Mouse (Mus musculus): ENCODE results near the gene Gm47996. TPM values are rescaled to one million over a fixed set of nuclear protein-coding genes. Genes with fewer than 3 reads are reported as not detected.
"Not testable (repeated sequence)": the region's sequence is repeated elsewhere in the genome, so short reads cannot be mapped to it uniquely, and the experiment has no call there.

Gene Gm47996
- polyA plus RNA-seq (2016; fragmentation: Nextera tagmentation; extraction: Ambion mirVana) = 0.34 TPM in 1 of 2 replicates, not detected in the other

- H3K9me3 ChIP-seq; H3K36me3 ChIP-seq; H3K27ac ChIP-seq (replicated peaks); H3K4me3 ChIP-seq; H3K4me2 ChIP-seq (replicated peaks); H3K27me3 ChIP-seq; H3K4me1 ChIP-seq; H3K9ac ChIP-seq (replicated peaks); ATAC-seq (ENCODE audit: low FRiP score, low read depth): not testable (repeated sequence)
- 88% methylated on average over 5 of the region's 8 CpGs for WGBS
Measured at GRCm38 (mm10) chr1:151209824-151210355, at the start of gene Gm47996. Gene Gm47996 (plus strand): TSS chr1:151210131.

- 32% methylated on average over 8 of the region's 8 CpGs for WGBS
- H3K4me2 ChIP-seq (replicated peaks) = no peak overlapping the region
- H3K4me3 ChIP-seq = no peak overlapping the region
- no peak overlapping the region for H3K9ac ChIP-seq (replicated peaks)
- peaks cover 22% of the 10 kb centered on the region for H3K4me1 ChIP-seq
- H3K36me3 ChIP-seq = no peaks in the 10 kb centered on the region
- H3K27me3 ChIP-seq = no peaks in the 10 kb centered on the region
- ATAC-seq (ENCODE audit: low FRiP score, low read depth) = no peak
- H3K27ac ChIP-seq (replicated peaks) = no peak overlapping the region
- H3K9me3 ChIP-seq = no peaks in the 10 kb centered on the region
Measured at GRCm38 (mm10) chr1:151166031-151166430, 43.9 kb upstream of the Gm47996 start.

- peaks cover 22% of the 10 kb centered on the region for H3K4me1 ChIP-seq
- no peaks in the 10 kb centered on the region for H3K36me3 ChIP-seq
- H3K4me2 ChIP-seq (replicated peaks) = no peak overlapping the region
- H3K27ac ChIP-seq (replicated peaks) = peak overlapping the region; percentile 35; the same call in 1 of the 2 replicates
- H3K4me3 ChIP-seq = no peak overlapping the region
- peak; percentile 69 for ATAC-seq (ENCODE audit: low FRiP score, low read depth)
- H3K9me3 ChIP-seq = no peaks in the 10 kb centered on the region
- H3K27me3 ChIP-seq = no peaks in the 10 kb centered on the region
- 11% methylated on average over 12 of the region's 12 CpGs for WGBS
- no peak overlapping the region for H3K9ac ChIP-seq (replicated peaks)
Measured at GRCm38 (mm10) chr1:151167297-151168047, 42.5 kb upstream of the Gm47996 start.

- no peaks in the 10 kb centered on the region for H3K9me3 ChIP-seq
- H3K27me3 ChIP-seq = no peaks in the 10 kb centered on the region
- no peak overlapping the region for H3K9ac ChIP-seq (replicated peaks)
- H3K27ac ChIP-seq (replicated peaks) = no peak overlapping the region
- ATAC-seq (ENCODE audit: low FRiP score, low read depth) = no peak
- H3K4me2 ChIP-seq (replicated peaks) = no peak overlapping the region
- H3K4me3 ChIP-seq = no peak overlapping the region
- WGBS = 84% methylated on average over 3 of the region's 3 CpGs
- peaks cover 22% of the 10 kb centered on the region for H3K4me1 ChIP-seq
- H3K36me3 ChIP-seq = no peaks in the 10 kb centered on the region
Measured at GRCm38 (mm10) chr1:151168637-151169036, 41.3 kb upstream of the Gm47996 start.

GRCm38 (mm10) chr1:151171572-151172461 lies 38.1 kb upstream of the Gm47996 start:
- no peak overlapping the region for H3K27ac ChIP-seq (replicated peaks)

GRCm38 (mm10) chr1:151177030-151177936 lies 32.6 kb upstream of the Gm47996 start:
- Histone ChIP-seq H3K27ac (replicated peaks) (no peak overlapping the region; the same call in 1 of the 2 replicates), H3K9me3 (no peaks in the 10 kb centered on the region), H3K4me2 (replicated peaks) (peak overlapping the region; percentile 37), H3K27me3 (no peaks in the 10 kb centered on the region), H3K4me3 (no peak overlapping the region), H3K9ac (replicated peaks) (no peak overlapping the region), H3K36me3 (no peaks in the 10 kb centered on the region), H3K4me1 (peaks cover 20% of the 10 kb centered on the region)
- peak; percentile 83 for ATAC-seq (ENCODE audit: low FRiP score, low read depth)
- WGBS = 4% methylated on average over 10 of the region's 10 CpGs

More at GRCm38 (mm10) chr1:151171572-151172461, 38.1 kb upstream of the Gm47996 start:
- no peaks in the 10 kb centered on the region for H3K9me3 ChIP-seq
- H3K36me3 ChIP-seq = no peaks in the 10 kb centered on the region
- ATAC-seq (ENCODE audit: low FRiP score, low read depth) = no peak
- 86% methylated on average over 2 of the region's 2 CpGs for WGBS
- H3K4me3 ChIP-seq = no peak overlapping the region
- H3K9ac ChIP-seq (replicated peaks) = no peak overlapping the region
- no peaks in the 10 kb centered on the region for H3K27me3 ChIP-seq
- peaks cover 18% of the 10 kb centered on the region for H3K4me1 ChIP-seq
- no peak overlapping the region for H3K4me2 ChIP-seq (replicated peaks)

- no peak overlapping the region for H3K9ac ChIP-seq (replicated peaks)
- H3K9me3 ChIP-seq = no peaks in the 10 kb centered on the region
- WGBS = 5% methylated on average over 4 of the region's 4 CpGs
- H3K27me3 ChIP-seq = no peaks in the 10 kb centered on the region
- H3K36me3 ChIP-seq = no peaks in the 10 kb centered on the region
- H3K4me1 ChIP-seq = peaks cover 20% of the 10 kb centered on the region
- H3K4me3 ChIP-seq = no peak overlapping the region
- H3K27ac ChIP-seq (replicated peaks) = no peak overlapping the region
- peak overlapping the region; percentile 37 for H3K4me2 ChIP-seq (replicated peaks)
- ATAC-seq (ENCODE audit: low FRiP score, low read depth) = no peak; the same call in 1 of the 2 replicates
Measured at GRCm38 (mm10) chr1:151177937-151178271, 32.0 kb upstream of the Gm47996 start.

- Histone ChIP-seq H3K36me3 (no peaks in the 10 kb centered on the region), H3K27me3 (no peaks in the 10 kb centered on the region), H3K4me3 (no peak overlapping the region), H3K9ac (replicated peaks) (no peak overlapping the region), H3K4me2 (replicated peaks) (no peak overlapping the region), H3K4me1 (peaks cover 20% of the 10 kb centered on the region), H3K9me3 (no peaks in the 10 kb centered on the region), H3K27ac (replicated peaks) (0 out of 2 replicates have a peak overlapping the region, but pooled peaks have one; percentile 49)
- 11% methylated on average over 2 of the region's 2 CpGs for WGBS
- ATAC-seq (ENCODE audit: low FRiP score, low read depth) = peak; percentile 42; the same call in 1 of the 2 replicates
Measured at GRCm38 (mm10) chr1:151178505-151179083, 31.3 kb upstream of the Gm47996 start.

- 76% methylated on average over 2 of the region's 2 CpGs for WGBS
- no peaks in the 10 kb centered on the region for H3K9me3 ChIP-seq
- peaks cover 20% of the 10 kb centered on the region for H3K4me1 ChIP-seq
- no peak for ATAC-seq (ENCODE audit: low FRiP score, low read depth)
- H3K36me3 ChIP-seq = no peaks in the 10 kb centered on the region
- no peak overlapping the region for H3K9ac ChIP-seq (replicated peaks)
- H3K27me3 ChIP-seq = no peaks in the 10 kb centered on the region
- no peak overlapping the region for H3K4me3 ChIP-seq
- H3K27ac ChIP-seq (replicated peaks) = no peak overlapping the region
- no peak overlapping the region for H3K4me2 ChIP-seq (replicated peaks)
Measured at GRCm38 (mm10) chr1:151180167-151180566, 29.8 kb upstream of the Gm47996 start.

- H3K4me1 ChIP-seq = peaks cover 13% of the 10 kb centered on the region
- H3K27me3 ChIP-seq; H3K4me3 ChIP-seq; H3K4me2 ChIP-seq (replicated peaks); H3K9ac ChIP-seq (replicated peaks); H3K9me3 ChIP-seq; H3K27ac ChIP-seq (replicated peaks); H3K36me3 ChIP-seq; ATAC-seq (ENCODE audit: low FRiP score, low read depth): not testable (repeated sequence)
- no CpG with 5 or more reads among the region's 7 CpGs for WGBS
Measured at GRCm38 (mm10) chr1:151182266-151182665, 27.7 kb upstream of the Gm47996 start, which contains the start of gene Gm47985. Gene Gm47985 (plus strand): TSS chr1:151182537.

- not testable (repeated sequence) for ATAC-seq (ENCODE audit: low FRiP score, low read depth); H3K27ac ChIP-seq (replicated peaks); H3K9ac ChIP-seq (replicated peaks); H3K4me3 ChIP-seq; H3K4me2 ChIP-seq (replicated peaks); H3K36me3 ChIP-seq; H3K9me3 ChIP-seq; H3K27me3 ChIP-seq; H3K4me1 ChIP-seq
- 78% methylated on average over 3 of the region's 3 CpGs for WGBS
Measured at GRCm38 (mm10) chr1:151186186-151186585, 23.7 kb upstream of the Gm47996 start.

Data from midbrain, embryonic 12.5 days (tissue).